Mouse (Mus musculus): ENCODE measurements around the gene Tepsin. TPM values are rescaled to one million over a fixed set of nuclear protein-coding genes. Genes with fewer than 3 reads are reported as not detected.
A peak's percentile ranks its signal among the peaks of the same experiment; 100 is the strongest.

The Tepsin gene
- total and polyA plus RNA-seq, 2 experiments from 2014 or later = 14.8 to 25.8 TPM

- 0 out of 2 replicates have a peak, but pooled peaks have one; percentile 6 for TF ChIP-seq CTCF (IDR thresholded peaks at IDR 0.05; ENCODE audit: low read depth)
- Histone ChIP-seq H3K36me3 (ENCODE audit: insufficient read depth) (peaks cover 53% of the 10 kb centered on the region), H3K9me3 (ENCODE audit: low read length) (no peaks in the 10 kb centered on the region), H3K4me1 (ENCODE audit: insufficient read depth) (peaks cover 7% of the 10 kb centered on the region; the same call in 1 of the 2 replicates), H3K4me3 (ENCODE audit: low read depth, low read length) (no peak overlapping the region), H3K27ac (ENCODE audit: low read depth, low read length) (no peak overlapping the region), H3K4me2 (ENCODE audit: low read depth) (no peak overlapping the region), H3K9ac (no peak overlapping the region), H3K27me3 (ENCODE audit: insufficient read depth, low read length) (no peaks in the 10 kb centered on the region)
- ATAC-seq (no peak), DNase-seq (no peak)
- WGBS = 71% methylated on average over 23 of the region's 23 CpGs
Measured at GRCm38 (mm10) chr11:120092817-120093591, 5.5 kb downstream of the Tepsin start.

GRCm38 (mm10) chr11:120090661-120091060 lies 7.9 kb downstream of the Tepsin start:
- Histone ChIP-seq H3K36me3 (ENCODE audit: insufficient read depth) (peaks cover 51% of the 10 kb centered on the region), H3K9me3 (ENCODE audit: low read length) (no peaks in the 10 kb centered on the region), H3K4me1 (ENCODE audit: insufficient read depth) (peaks cover 4% of the 10 kb centered on the region; the same call in 1 of the 2 replicates), H3K4me3 (ENCODE audit: low read depth, low read length) (no peak overlapping the region), H3K9ac (no peak overlapping the region), H3K27ac (ENCODE audit: low read depth, low read length) (no peak overlapping the region), H3K4me2 (ENCODE audit: low read depth) (no peak overlapping the region), H3K27me3 (ENCODE audit: insufficient read depth, low read length) (no peaks in the 10 kb centered on the region)
- WGBS = 90% methylated on average over 4 of the region's 4 CpGs
- ATAC-seq = no peak
- TF ChIP-seq CTCF (IDR thresholded peaks at IDR 0.05; ENCODE audit: low read depth) = no peak
- no peak for DNase-seq

- H3K27me3 ChIP-seq (ENCODE audit: insufficient read depth, low read length) = no peaks in the 10 kb centered on the region
- WGBS = 1% methylated on average over 38 of the region's 42 CpGs
- H3K4me1 ChIP-seq (ENCODE audit: insufficient read depth) = peaks cover 9% of the 10 kb centered on the region
- H3K9ac ChIP-seq = peak within 1 kb of the TSS; percentile 87
- H3K36me3 ChIP-seq (ENCODE audit: insufficient read depth) = peaks cover 33% of the 10 kb centered on the region
- peak within 1 kb of the TSS; percentile 77 for H3K4me3 ChIP-seq (ENCODE audit: low read depth, low read length)
- ATAC-seq (peak; percentile 100), DNase-seq (peak; percentile 97)
- H3K4me2 ChIP-seq (ENCODE audit: low read depth) = peak within 1 kb of the TSS; percentile 87
- H3K9me3 ChIP-seq (ENCODE audit: low read length) = no peaks in the 10 kb centered on the region
- H3K27ac ChIP-seq (ENCODE audit: low read depth, low read length) = peak within 1 kb of the TSS; percentile 66
- no peak for TF ChIP-seq CTCF (IDR thresholded peaks at IDR 0.05; ENCODE audit: low read depth)
Measured at GRCm38 (mm10) chr11:120086702-120087152, 11.8 kb downstream of the Tepsin start, which contains the start of gene Cep131. Gene Cep131 (minus strand): TSS chr11:120086827.

GRCm38 (mm10) chr11:120085891-120086627 lies 12.5 kb downstream of the Tepsin start:
- no peak for TF ChIP-seq CTCF (IDR thresholded peaks at IDR 0.05; ENCODE audit: low read depth)
- peak; percentile 59 for ATAC-seq
- peak overlapping the region; percentile 77 for H3K4me3 ChIP-seq (ENCODE audit: low read depth, low read length)
- H3K27me3 ChIP-seq (ENCODE audit: insufficient read depth, low read length) = no peaks in the 10 kb centered on the region
- H3K27ac ChIP-seq (ENCODE audit: low read depth, low read length) = peak overlapping the region; percentile 66
- no peaks in the 10 kb centered on the region for H3K9me3 ChIP-seq (ENCODE audit: low read length)
- peak overlapping the region; percentile 87 for H3K9ac ChIP-seq
- peaks cover 32% of the 10 kb centered on the region for H3K36me3 ChIP-seq (ENCODE audit: insufficient read depth)
- under 1% methylated on average over 24 of the region's 25 CpGs for WGBS
- peak overlapping the region; percentile 87 for H3K4me2 ChIP-seq (ENCODE audit: low read depth)
- DNase-seq = peak; percentile 41
- H3K4me1 ChIP-seq (ENCODE audit: insufficient read depth) = peaks cover 9% of the 10 kb centered on the region

GRCm38 (mm10) chr11:120080282-120080681 lies 18.2 kb downstream of the Tepsin start:
- DNase-seq = no peak
- WGBS = 86% methylated on average over 6 of the region's 6 CpGs
- no peak overlapping the region for H3K4me2 ChIP-seq (ENCODE audit: low read depth)

GRCm38 (mm10) chr11:120076191-120076590 lies 22.3 kb downstream of the Tepsin start:
- DNase-seq = no peak
- WGBS = 88% methylated on average over 3 of the region's 3 CpGs
- Histone ChIP-seq H3K27me3 (ENCODE audit: insufficient read depth, low read length) (no peaks in the 10 kb centered on the region), H3K4me1 (ENCODE audit: insufficient read depth) (no peaks in the 10 kb centered on the region), H3K4me2 (ENCODE audit: low read depth) (no peak overlapping the region), H3K36me3 (ENCODE audit: insufficient read depth) (peaks cover 86% of the 10 kb centered on the region), H3K27ac (ENCODE audit: low read depth, low read length) (no peak overlapping the region), H3K9ac (no peak overlapping the region), H3K9me3 (ENCODE audit: low read length) (no peaks in the 10 kb centered on the region), H3K4me3 (ENCODE audit: low read depth, low read length) (no peak overlapping the region)
- no peak for ATAC-seq
- TF ChIP-seq CTCF (IDR thresholded peaks at IDR 0.05; ENCODE audit: low read depth) = no peak

More at GRCm38 (mm10) chr11:120080282-120080681, 18.2 kb downstream of the Tepsin start:
- Histone ChIP-seq H3K9ac (no peak overlapping the region), H3K27me3 (ENCODE audit: insufficient read depth, low read length) (no peaks in the 10 kb centered on the region), H3K27ac (ENCODE audit: low read depth, low read length) (no peak overlapping the region), H3K9me3 (ENCODE audit: low read length) (no peaks in the 10 kb centered on the region), H3K4me3 (ENCODE audit: low read depth, low read length) (no peak overlapping the region), H3K4me1 (ENCODE audit: insufficient read depth) (peaks cover 2% of the 10 kb centered on the region; the same call in 1 of the 2 replicates), H3K36me3 (ENCODE audit: insufficient read depth) (peaks cover 71% of the 10 kb centered on the region)
- TF ChIP-seq CTCF (IDR thresholded peaks at IDR 0.05; ENCODE audit: low read depth) = no peak
- ATAC-seq = peak; percentile 32; the same call in 1 of the 2 replicates
